Mouse (Mus musculus) frontal cortex, postnatal 10 days (tissue): ENCODE data around the gene Slco1a6.
"Not testable (repeated sequence)": the region's sequence is repeated elsewhere in the genome, so short reads cannot be mapped to it uniquely, and the experiment has no call there.

ENCODE experiments used
- DNase-seq, 2 experiments: peaks; one replicate each; pipeline ENCODE4 v3.0.0; 2022; ENCODE audit warnings: low spot score in 2 of 2, mixed read lengths in 1 of 2

Gene Slco1a6

DNA sequence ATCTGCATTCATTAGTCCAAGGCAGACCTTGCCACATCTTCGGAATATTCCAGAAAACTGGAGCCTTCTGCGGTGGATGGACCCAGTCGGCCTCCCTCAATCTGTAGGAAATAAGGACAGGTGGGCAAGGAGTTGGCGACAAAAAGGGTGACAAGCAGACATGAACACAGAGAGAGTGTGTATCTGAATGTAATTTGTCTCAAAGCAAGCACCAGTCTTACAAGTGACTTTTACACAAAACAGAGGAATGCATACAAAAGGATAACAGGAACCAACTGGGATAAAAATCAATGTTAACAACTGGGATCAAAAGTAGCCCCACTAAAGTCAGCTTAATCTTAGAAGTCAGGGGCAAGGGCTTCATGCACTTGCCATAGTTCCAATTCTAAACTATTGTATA is at the start of gene Slco1a6:
Gene Slco1a6, minus strand, starts transcription at position 101 of the 400 bp plus-strand sequence.
- no peak for DNase-seq

DNA sequence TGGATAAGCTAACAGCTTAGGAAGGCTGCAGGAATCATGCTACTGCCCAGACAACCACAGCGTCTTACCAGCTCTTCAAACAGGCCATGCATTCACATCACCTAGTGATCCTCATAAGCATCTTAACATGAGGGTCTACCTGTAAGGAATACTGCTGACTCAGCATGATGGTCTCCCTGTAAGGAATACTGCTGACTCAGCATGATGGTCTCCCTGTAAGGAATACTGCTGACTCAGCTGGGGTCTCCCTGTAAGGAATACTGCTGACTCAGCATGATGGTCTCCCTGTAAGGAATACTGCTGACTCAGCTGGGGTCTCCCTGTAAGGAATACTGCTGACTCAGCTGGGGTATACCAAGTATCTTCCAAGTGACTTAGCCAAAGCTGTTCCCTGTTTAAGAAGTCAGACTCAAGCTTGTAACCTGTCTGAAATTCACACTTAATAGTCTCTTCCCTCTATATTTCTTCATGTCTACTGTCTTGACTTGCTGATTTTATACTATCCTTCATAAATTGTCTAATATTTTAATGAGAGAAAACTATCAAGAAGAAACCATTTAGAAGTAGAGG is 42.5 kb upstream of the Slco1a6 start:
- DNase-seq: not testable (repeated sequence)

DNA sequence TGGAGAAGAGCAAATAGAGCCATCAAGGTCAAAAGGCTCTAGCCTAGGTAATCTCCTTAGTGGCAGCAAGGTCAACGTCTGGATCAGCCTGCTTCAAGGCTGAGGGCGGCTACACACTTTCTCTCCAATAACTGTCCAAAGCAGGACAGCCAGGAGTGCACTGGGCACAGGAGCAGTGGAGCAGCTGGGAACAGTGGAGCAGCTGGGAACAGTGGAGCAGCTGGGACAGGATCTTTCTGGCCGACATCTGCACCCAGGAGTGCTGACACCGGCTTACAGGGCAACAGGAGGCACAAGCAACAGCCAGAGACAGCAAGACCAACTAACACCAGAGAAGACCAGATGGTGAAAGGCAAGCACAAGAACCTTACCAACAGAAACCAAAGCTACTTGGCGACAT is 36.7 kb upstream of the Slco1a6 start:
- no peak for DNase-seq

DNA sequence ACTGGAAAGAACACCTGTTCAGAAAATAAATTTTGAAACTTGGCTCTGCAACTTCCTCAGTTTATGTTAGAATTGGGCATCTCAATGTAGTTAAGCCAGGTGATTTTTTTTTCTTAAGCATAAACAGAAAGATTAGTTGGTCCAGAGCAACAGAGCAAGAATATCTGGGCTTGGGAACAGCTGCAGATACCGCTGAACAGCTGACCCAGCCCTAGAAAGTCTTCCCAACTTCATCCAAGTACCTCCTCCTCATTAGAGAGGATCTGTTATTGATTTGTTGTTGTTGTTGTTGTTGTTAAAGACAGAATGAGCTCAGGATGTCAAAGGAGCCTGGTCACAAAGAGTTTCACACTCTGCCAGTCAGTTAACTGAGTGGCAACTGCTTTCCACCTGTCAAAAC is 31.1 kb upstream of the Slco1a6 start:
- no peak for DNase-seq

DNA sequence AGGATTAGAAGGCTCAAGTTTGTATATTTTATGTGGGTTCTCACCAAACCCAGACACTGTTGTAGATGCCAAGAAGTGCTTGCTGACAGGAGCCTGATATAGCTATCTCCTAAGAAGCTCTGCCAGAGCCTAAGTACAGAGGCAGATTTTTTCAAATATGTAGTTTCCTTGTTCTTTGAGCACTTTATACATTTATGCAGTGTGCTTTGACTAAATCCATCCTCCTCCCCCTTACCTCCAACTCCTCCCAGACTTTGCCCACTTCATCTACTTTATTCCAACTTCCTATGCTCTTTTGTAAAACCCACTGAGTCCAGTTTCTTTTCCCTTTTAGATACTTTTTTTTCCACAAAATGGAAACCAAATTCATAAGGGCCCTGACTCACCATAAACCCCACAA is 11.8 kb upstream of the Slco1a6 start:
- no peak for DNase-seq

DNA sequence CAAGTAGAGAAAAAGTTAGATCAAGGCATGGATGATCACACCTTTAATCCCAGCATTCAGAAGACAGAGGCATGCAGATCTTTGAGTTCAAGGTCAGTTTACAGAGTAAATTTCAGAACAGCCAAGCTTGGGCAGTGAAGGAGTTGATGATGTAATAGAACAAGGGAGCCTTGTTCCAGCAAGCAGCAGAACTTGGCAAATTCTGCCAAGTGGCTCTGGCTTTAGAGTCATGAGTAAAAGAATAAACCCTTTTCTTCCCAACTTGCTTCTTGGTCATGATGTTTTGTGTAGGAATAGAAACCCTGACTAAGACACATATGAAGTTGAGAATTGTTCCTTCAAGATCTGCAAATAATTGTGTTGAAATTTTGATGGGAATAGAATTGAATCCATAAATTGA is 3.5 kb upstream of the Slco1a6 start:
- DNase-seq: no peak

DNA sequence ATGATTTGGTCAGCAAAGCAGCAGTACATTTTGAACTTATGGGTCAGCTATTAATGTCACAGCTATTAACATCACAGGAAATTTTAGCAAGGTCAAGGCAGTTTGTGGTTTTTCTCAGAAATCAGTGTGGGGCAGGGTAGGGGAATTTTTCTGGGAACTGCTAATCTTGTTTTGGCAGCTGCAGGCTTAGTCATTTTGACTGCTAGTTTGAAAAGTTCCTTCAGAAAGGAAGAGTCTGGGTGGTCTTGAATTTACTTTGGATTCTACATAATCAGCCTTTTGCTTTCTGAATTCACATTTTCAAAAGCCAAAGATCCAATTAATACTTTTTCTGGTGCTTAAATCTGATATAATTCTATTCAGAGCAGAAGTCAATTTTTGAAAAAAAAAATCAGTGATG is 1.4 kb upstream of the Slco1a6 start:
- no peak for DNase-seq

DNA sequence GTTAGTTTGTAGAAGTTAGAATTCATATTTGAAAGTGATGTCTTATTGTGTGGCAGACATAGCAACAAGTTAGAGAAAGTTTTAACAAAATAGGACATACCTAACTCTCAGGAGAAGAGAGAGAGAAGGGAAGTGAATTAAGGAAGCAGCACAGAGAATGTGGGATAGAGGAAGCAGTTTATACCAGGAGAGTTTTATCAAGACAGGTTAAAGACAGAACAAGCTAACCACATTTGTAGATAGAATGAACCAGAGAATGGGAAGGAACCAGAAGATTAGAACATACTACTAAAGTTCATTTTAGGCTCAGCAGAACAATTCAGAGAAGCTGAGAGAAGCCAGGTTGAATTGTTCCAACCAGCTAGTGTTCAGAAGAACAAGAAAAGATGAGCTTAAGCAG is 7.8 kb downstream of the Slco1a6 start:
- DNase-seq: no peak

DNA sequence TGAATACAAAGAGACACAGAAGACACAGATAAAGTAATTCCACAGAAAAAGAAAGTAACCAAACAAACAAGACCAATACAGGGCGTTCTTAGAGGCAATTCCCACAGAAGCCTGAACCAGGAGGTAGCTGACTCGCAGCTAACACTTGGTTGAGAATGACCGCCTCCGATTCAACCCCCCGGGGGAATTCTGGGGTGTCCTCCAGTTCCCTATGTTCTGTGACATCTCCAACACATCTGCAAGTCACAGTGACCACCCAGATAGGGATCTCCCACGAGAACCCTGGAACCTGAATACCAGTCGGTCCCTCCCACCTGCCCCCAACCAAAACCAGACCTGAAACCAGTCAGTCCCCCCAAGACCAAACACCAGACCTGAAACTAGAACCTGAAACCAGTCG is 14.1 kb downstream of the Slco1a6 start:
- DNase-seq: no peak

DNA sequence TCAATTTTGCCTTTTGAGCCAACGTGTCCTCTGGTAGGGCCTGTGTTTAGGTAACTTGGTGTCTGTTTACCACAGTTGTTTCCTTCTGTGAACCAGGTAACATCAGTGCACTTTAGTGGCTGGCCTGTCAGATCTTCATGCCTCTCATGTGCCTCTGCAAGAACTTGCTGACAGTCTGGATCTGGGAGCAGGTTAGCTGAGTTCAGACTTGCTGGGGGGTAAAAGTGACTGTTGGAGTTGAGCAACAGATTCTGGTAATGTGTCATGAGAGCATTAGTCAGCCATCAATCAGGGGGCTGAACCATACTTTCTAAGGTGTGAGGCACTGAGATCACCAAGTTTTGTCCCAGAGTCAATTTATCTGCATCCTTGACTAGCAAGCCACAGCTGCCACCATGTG is 16.4 kb downstream of the Slco1a6 start:
- no peak for DNase-seq

DNA sequence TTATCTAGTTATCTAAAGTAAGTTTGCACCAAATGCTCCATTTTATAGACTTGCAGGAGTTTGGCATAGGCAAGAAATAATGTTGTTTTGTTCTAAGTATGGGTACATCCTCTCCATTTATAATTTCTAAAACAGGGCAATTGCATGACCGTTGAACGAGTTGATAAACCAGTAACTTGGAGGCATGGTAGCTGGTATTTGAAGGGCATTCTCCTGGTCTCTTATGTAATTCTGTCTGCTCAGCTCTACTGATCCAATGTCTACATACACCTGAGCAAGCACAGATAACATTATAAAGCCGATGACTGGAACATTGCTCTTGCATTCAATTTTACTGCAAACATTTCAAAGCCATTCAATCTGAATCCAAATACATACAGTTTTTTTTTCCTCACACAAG is 20.9 kb downstream of the Slco1a6 start:
- no peak for DNase-seq

DNA sequence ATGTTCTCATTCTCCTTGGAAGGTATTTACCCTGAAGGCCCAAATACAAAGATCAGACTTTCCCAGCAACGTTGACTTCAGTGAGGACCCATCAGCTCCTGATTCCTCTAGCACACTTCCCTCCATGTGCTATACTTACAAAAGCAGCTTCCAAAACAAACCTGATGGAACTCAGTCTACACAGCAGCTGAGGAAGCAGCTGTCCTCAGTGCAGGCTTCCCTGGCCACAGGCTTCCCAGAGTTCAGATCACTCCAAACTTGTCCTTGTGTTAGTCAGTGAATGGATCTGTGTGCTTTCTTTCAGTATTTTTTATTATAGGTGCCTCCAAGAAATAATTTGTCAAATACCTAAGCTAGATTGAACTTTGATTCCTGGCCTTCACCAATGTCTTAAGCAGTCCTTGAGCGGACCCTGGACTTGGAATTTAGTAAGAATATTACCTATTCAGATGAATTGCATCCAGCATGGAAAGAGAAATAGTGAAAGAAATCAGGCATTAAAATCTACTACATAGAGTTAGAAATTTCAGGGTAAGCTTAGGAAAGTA is 22.4 kb downstream of the Slco1a6 start:
- no peak for DNase-seq

DNA sequence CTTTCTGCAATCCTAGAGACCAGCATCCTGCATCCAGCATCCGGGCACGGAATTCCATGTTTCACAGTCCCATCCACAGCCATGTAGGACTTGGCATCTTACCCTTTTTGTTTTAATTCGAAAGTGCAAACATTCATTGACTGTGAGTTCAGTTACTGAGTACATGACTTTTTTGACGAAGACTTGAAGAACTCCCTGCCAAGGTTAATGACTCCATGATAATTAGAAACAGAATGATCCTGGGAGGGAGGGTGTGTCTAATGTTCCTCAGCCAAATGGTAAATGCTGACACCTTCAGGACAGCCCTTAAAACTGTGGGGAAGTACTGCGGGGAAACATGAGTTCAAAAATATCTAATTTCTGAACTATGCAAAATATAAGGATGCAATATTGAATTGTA is 44.9 kb downstream of the Slco1a6 start:
- DNase-seq: no peak

DNA sequence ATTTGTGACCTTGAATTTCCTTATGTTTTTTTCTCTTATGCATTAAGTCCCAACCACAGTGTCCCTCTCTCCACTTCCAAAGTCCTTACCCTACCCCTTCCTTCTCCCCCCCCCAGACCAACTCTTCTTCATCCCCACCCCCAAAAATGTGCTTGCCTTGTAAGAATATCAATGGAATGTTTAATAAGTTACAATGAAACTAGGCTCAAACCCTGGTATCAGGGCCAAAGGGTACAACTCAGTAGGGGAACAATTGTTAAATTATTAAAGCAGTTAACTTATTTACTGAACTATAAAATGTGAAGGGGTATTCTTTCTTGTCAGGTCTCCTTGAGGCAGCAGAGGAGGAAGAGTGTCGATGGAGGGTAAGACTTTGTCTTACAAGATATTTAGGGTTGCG is 47.1 kb downstream of the Slco1a6 start:
- DNase-seq: no peak

DNA sequence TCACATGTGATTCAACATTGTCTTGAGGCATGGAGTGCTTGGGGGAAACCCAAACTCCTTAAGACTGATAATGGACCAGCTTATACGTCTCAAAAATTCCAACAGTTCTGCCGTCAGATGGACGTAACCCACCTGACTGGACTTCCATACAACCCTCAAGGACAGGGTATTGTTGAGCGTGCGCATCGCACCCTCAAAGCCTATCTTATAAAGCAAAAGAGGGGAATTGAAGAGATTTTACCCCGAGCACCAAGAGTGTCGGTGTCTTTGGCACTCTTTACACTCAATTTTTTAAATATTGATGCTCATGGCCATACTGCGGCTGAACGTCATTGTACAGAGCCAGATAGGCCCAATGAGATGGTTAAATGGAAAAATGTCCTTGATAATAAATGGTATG is 54.2 kb downstream of the Slco1a6 start:
- peak; percentile 7 to 37 for DNase-seq

DNA sequence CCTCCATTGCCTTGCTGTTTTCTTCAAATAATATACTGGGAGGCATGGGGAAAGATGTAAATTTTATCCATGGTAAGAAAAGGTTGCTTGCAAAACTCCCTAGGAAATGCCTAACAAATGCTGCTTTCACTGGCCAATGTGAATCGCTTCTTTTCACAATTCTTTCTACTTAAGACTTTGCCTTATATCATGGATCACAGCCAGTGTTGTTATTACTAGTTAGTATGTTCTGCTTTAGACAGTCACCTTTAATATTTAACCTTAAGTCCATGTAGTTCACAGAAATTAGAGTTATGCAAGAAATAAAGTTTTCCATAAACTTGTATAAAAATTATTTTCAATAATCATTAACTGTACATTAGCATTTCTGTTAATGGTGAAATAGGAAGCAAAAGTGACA is 60.0 kb downstream of the Slco1a6 start:
- no peak for DNase-seq

DNA sequence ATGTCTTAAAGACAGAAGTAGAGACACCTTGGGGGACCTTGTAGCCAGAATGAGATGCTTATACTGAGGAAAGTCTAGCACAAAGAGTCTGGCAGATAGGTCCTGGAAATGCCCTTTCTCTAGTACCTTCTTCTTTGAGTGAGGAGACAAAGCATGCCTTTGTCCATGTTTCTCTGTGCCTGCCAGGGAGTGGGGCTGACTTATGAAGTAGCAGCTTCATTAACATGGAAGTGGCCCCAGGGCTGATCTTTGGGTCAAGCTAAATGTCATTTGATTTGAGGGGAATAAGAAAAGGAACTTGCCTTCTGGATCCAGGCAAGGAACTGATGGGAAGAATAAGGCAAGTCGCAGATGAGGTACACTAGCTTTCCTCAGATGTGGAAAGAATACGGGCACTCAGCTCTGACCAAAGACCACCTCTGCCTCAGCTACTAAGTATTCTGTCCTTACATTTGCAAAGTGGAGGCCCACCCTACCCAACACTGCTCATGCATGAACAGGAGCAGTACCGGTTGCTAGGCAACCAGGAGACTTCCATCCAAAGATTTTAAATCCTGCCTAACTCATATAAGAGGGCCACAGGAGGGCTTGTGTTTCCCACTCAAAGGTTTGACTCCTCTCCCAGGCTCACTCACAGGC is 96.5 kb downstream of the Slco1a6 start:
- DNase-seq: peak in 1 of 2 experiments; percentile 11

DNA sequence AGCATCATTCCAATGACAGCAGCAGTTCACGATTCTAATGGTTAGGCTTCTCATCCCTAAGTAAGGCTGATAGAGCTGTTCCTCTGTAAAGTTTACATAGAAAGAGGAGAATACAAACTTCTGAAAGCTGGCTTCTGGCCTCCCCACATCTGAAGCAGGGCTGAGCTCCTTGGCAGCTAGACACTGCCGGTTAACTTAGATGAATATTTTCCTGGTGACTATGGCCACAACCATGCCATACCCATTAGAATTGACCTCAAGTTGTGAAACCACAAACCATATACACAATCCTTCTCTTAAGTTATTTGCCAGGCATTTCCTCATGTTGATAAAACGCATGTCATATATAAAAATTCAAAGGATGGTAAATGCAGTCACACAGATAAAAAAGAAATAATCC is 117.2 kb downstream of the Slco1a6 start:
- no peak for DNase-seq

DNA sequence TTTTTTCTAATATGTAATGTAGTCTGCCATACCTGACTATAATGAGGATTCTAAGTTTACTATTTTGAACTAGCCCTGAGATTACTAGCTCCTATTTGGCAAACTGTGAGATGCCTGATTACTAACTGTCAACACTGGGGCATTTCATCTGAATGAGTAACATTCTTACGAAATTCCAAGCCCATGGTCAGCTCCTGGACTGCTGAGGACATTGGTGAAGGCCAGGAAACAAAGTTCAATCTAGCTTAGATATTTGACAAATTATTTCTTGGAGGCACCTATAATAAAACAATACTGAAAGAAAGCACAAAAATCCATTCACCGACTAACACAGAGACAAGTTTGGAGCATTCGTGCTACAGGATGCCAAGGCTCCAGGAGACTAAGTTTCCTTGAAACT is 150.0 kb downstream of the Slco1a6 start:
- DNase-seq: not testable (repeated sequence)

DNA sequence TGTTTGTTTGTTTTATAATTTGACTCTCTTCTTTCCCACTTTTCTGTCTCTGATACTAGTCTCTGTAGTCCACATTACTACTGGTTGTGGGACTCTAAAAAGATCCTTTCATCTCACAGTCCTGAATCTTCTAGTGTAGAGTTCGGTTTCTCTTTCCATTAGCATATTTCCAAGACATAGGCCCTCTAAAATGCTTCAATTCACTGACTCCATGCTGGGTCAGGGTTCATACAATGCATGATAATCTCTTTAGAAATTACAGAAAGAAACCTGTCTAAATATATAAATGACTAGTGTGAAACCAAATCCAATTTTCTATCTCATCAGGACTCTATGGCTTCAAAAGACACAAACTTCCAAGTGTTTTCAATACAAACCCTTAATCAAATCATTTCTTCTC is 160.6 kb downstream of the Slco1a6 start:
- no peak for DNase-seq

DNA sequence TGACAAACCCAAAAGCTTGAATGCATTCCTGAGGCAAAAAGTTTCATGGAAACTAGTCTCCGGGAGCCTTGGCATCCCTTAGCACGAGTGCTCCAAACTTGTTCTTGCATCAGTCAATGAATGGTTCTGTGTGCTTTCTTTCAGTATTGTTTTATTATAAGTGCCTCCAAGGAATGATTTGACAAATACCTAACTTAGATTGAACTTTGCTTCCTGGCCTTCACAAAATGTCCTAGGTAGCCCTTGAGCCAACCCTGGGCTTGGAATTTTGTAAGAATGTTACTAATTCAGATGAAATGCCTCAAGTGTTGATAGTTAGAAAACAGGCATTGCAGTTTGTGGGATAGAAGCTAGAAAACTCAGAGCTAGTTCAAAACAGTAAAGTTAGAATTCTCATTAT is 162.6 kb downstream of the Slco1a6 start:
- DNase-seq: no peak

DNA sequence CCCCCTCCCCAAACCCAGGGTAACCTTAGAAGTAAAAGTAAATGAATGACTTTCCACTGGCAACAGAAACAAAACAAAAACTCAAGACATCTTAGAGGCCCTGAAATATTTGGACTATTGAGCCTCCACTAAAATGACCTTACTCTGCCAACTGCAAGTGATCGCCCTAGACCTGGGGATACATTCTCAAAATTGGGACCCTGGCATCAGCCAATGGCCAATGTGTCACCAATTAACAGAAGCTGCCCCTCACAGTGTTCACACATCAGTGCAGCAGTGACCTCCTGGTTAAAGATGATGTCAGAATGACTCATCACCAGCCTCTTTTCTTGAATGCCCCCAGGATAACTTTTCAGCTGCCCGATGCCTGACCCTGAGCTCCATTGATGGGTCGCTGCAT is 166.4 kb downstream of the Slco1a6 start:
- DNase-seq: no peak

DNA sequence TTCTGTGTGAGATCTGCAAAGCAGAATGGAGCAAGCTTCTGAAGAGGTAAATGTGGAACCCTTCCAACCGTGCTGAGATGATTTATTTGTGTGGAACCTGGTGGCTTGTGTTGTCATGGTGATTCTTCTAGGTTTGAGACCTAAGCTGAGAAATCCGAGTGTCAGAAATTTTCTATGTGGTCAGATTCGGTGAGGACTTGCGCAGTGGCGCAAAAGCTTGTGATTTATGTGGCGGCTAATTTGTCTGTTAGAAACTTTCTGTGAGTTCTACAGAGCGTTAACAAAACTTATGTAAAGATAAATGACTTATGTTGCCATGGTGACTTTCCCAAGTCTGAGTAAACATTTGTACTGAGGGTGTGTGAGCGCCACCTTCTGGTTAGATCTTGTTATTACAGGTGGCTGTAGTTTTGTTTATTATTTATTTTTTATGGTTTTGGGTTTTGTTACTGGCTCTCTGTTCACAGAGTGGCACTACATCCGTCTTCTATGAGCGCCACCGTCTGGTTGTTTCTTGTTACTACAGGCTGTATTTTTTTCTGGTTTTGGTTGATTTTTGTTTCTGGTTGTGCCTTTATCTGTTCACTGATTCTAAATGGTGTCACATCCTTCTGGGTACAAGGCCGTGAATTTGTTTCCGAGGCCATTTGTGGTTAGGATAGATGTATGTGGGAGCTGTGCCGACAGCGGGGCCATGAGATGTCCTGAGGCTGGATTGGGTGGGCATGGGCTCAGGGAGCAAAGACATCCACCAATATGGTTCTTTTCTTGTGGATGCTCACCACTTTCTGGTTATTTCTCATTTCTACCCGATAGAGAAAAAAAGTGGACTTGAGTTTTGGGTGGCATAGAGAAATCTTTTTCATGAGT is 167.8 kb downstream of the Slco1a6 start:
- DNase-seq: peak; percentile 3 to 25
